In the genomic region with DNA sequence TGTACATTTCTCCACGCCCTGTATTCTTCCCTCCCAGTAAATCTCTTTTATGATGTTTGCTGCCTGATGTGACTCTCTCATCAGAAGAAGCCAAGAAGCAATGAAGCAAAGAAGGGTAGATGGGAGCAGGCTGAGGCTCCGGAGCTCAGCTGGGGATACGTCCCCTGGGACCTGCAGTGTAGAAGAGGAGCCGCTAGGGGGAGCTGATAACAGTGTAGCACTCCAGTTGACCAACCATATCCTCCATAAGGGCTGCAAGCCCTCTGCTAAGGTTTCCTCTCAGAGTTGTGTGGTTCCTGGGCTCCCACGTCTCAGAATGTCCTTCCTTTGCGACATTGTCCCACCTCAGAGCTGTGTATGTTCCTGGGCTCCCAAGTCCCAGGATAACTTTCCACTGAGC, we compare ENCODE assay signal across 8 mouse cellular contexts. TPM values are rescaled to one million over a fixed set of nuclear protein-coding genes. Genes with fewer than 3 reads are reported as not detected.
DNase-seq lines count a peak whose midpoint lies in the region; ATAC-seq and TF ChIP-seq lines count a peak whose summit lies in the region.
"Had no signal": no experiment of that assay in that cellular context is flagged by ENCODE, and none has a peak within 500 bp of the region (broad histone marks: within the 10 kb centered on the region; RNA-seq: fewer than 3 reads in every experiment).

No protein-coding gene starts in this region.

- no peak for ATAC-seq in neural tube, embryonic 15.5 days (ENCODE audit: low FRiP score)
- ATAC-seq in activated CD4-positive, CD25-positive, alpha-beta regulatory T cell, adult 4 months = peak; percentile 46
- peak; percentile 84 for ATAC-seq in common myeloid progenitor, adult 5-6 weeks (replicated peaks; ENCODE audit: low read depth, poor library complexity, severe bottlenecking)
- no peak for ATAC-seq in liver, embryonic 14.5 days (ENCODE audit: insufficient read depth)

- intact Hi-C loops in heart, postnatal 36 days (cut with DNase I) = no loop called here

- no peak overlapping the region for H3K9ac ChIP-seq in neural tube, embryonic 15.5 days (replicated peaks)
- H3K9ac ChIP-seq in liver, embryonic 14.5 days (replicated peaks) = no peak overlapping the region
- H3K9ac ChIP-seq: stomach, embryonic 15.5 days had no signal

- WGBS in neural tube, embryonic 15.5 days = 37% methylated on average over 6 of the region's 6 CpGs
- WGBS in liver, embryonic 14.5 days (ENCODE audit: insufficient replicate concordance) = 27% methylated on average over 6 of the region's 6 CpGs

- DNase-seq in neural tube, embryonic 10.5 days (ENCODE audit: extremely low spot score, low spot score) = peak; percentile 43
- DNase-seq in heart, postnatal 36 days = peak; percentile 41 to 65
- peak; percentile 22 to 28 (median 22) for DNase-seq in liver, embryonic 14.5 days (ENCODE audit: low read depth in 3 of 3, low spot score in 3 of 3)
- DNase-seq in right cerebral cortex, postnatal 25 days = peak; percentile 11

- no peak overlapping the region for H3K4me3 ChIP-seq in neural tube, embryonic 15.5 days (replicated peaks)
- no peak overlapping the region for H3K4me3 ChIP-seq in liver, embryonic 14.5 days (ENCODE audit: insufficient read depth in 1 of 2, low read depth in 2 of 2, low read length in 2 of 2)
- H3K4me3 ChIP-seq: stomach, embryonic 15.5 days had no signal

- no peaks in the 10 kb centered on the region for H3K27me3 ChIP-seq in neural tube, embryonic 15.5 days (replicated peaks)
- no peaks in the 10 kb centered on the region for H3K27me3 ChIP-seq in liver, embryonic 14.5 days (ENCODE audit: control insufficient read depth, insufficient read depth, low read length)
- H3K27me3 ChIP-seq: stomach, embryonic 15.5 days had no signal

- peak; percentile 89 for TF ChIP-seq CTCF in liver, embryonic 14.5 days (IDR thresholded peaks at IDR 0.05; ENCODE audit: low read depth)

- H3K4me2 ChIP-seq in neural tube, embryonic 15.5 days = no peak overlapping the region
- no peak overlapping the region for H3K4me2 ChIP-seq in liver, embryonic 14.5 days (ENCODE audit: low read depth)
- H3K4me2 ChIP-seq: stomach, embryonic 15.5 days had no signal

- no peak for TF ChIP-seq EP300 in liver, embryonic 14.5 days (IDR thresholded peaks at IDR 0.05; ENCODE audit: low read depth)

- no peaks in the 10 kb centered on the region for H3K9me3 ChIP-seq in neural tube, embryonic 15.5 days (replicated peaks)
- H3K9me3 ChIP-seq in liver, embryonic 14.5 days (ENCODE audit: control insufficient read depth, low read length) = no peaks in the 10 kb centered on the region
- H3K9me3 ChIP-seq: stomach, embryonic 15.5 days had no signal

- no peaks in the 10 kb centered on the region for H3K36me3 ChIP-seq in neural tube, embryonic 15.5 days
- no peaks in the 10 kb centered on the region for H3K36me3 ChIP-seq in liver, embryonic 14.5 days (replicated peaks; ENCODE audit: control insufficient read depth, insufficient read depth, low read depth)
- H3K36me3 ChIP-seq: stomach, embryonic 15.5 days had no signal

- no peak overlapping the region for H3K27ac ChIP-seq in neural tube, embryonic 15.5 days (replicated peaks)
- H3K27ac ChIP-seq in liver, embryonic 14.5 days = no peak overlapping the region
- H3K27ac ChIP-seq: stomach, embryonic 15.5 days had no signal

- H3K4me1 ChIP-seq in neural tube, embryonic 15.5 days = no peaks in the 10 kb centered on the region
- no peaks in the 10 kb centered on the region; a peak in 1 of 4 replicates for H3K4me1 ChIP-seq in liver, embryonic 14.5 days (replicated peaks; ENCODE audit: control insufficient read depth in 2 of 2, insufficient read depth in 2 of 2, low read length in 1 of 2)
- H3K4me1 ChIP-seq: stomach, embryonic 15.5 days had no signal

RNA-seq across cellular contexts. Expression of a gene that starts 45.5 kb away (rescaled TPM):
- polyA plus RNA-seq in neural tube, embryonic 15.5 days (2015; fragmentation: Nextera tagmentation; extraction: Ambion mirVana) = 55.9 and 57.2 TPM in 2 replicates
- under 1 TPM in 1 of 2 experiments, not detected in 1; 0.12 TPM for polyA plus RNA-seq in activated CD4-positive, CD25-positive, alpha-beta regulatory T cell, adult 4 months (2017; shearing (Covaris generic))
- total RNA-seq in common myeloid progenitor, adult 5-6 weeks (2017) = 32.7 and 35.9 TPM in 2 replicates
- 10 to 100 TPM; 28.4 to 32.0 TPM for total RNA-seq in heart, postnatal 36 days (2021)
- 3.5 and 5.8 TPM in 2 replicates for polyA plus RNA-seq in liver, embryonic 14.5 days (2012; rRNA removed)
- polyA plus RNA-seq in liver, embryonic 14.5 days (2014; fragmentation: Nextera tagmentation; extraction: Ambion mirVana) = 8.2 and 8.6 TPM in 2 replicates

RNA-seq across cellular contexts. Expression of a gene that starts 47.9 kb away (rescaled TPM):
- polyA plus RNA-seq in neural tube, embryonic 15.5 days (2015; fragmentation: Nextera tagmentation; extraction: Ambion mirVana) = 4.1 and 4.8 TPM in 2 replicates
- not detected for polyA plus RNA-seq in activated CD4-positive, CD25-positive, alpha-beta regulatory T cell, adult 4 months (2017; shearing (Covaris generic))
- 0.14 and 1.0 TPM in 2 replicates for total RNA-seq in common myeloid progenitor, adult 5-6 weeks (2017)
- total RNA-seq in heart, postnatal 36 days (2021) = 10 to 100 TPM; 24.6 to 36.3 TPM
- 0.34 and 0.42 TPM in 2 replicates for polyA plus RNA-seq in liver, embryonic 14.5 days (2012; rRNA removed)
- 0.03 and 0.13 TPM in 2 replicates for polyA plus RNA-seq in liver, embryonic 14.5 days (2014; fragmentation: Nextera tagmentation; extraction: Ambion mirVana)

Comparison
In these comparisons a context has a peak if more than half of its experiments do, and no peak if none do; other contexts are left out.
1. ATAC-seq: peak in activated CD4-positive, CD25-positive, alpha-beta regulatory T cell, adult 4 months (single experiment) and common myeloid progenitor, adult 5-6 weeks (single experiment); none in neural tube, embryonic 15.5 days (single experiment) and liver, embryonic 14.5 days (single experiment).
2. RNA of a gene that starts 45.5 kb away (polyA plus RNA-seq): 55.9 to 57.2 TPM in neural tube, embryonic 15.5 days and 3.5 to 8.6 TPM in liver, embryonic 14.5 days; 0.12 TPM in activated CD4-positive, CD25-positive, alpha-beta regulatory T cell, adult 4 months; every median in the first group is over 4 times any median in the second.
3. Peak in every context shown above with its lines, with median percentiles within 50 percentile points of each other: DNase-seq.